Mouse (Mus musculus): ENCODE data around the gene Gm5129. TPM values are rescaled to one million over a fixed set of nuclear protein-coding genes. Genes with fewer than 3 reads are reported as not detected.
"Not testable (repeated sequence)": the region's sequence is repeated elsewhere in the genome, so short reads cannot be mapped to it uniquely, and the experiment has no call there.

The Gm5129 gene
- not detected in 2 replicates for polyA plus RNA-seq (2012; rRNA removed)

DNA sequence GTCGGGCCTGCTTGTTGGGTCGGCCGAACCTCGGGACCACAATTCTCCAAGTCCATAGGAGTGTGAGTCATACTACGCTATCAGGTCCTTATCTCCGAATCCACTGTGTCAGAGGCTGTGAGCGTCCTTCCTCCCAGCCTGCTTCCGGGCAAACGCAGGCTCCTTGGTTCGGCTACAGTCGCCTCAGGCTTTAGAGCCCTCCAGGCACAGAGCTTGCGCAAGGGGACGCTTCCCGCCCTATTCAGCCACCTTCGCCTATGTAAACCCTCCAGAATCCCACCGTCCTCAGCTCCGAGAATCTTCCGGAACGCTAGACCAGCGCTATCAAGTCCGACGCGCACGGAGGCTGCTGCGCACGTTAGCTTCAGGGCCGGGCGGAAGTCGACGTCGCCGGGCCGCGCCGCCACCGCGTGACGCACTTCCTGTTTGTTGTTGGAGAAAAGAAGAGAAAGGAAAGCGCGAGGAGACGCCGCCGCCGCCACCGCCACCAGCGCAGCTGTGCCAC, at the start of gene Gm5129, which contains the start of gene Dnajb6:
Gene Gm5129, minus strand, starts transcription at position 380 of the 505 bp plus-strand sequence.
Gene Dnajb6, plus strand, starts transcription at position 132 of the 505 bp plus-strand sequence.
- peak within 1 kb of the TSS; percentile 99 for H3K27ac ChIP-seq (ENCODE audit: insufficient read depth, low read length)
- WGBS = under 1% methylated on average over 46 of the region's 46 CpGs
- H3K36me3 ChIP-seq (ENCODE audit: control insufficient read depth, insufficient read depth, low read length) = no peaks in the 10 kb centered on the region
- peak; percentile 88 to 97 for DNase-seq (ENCODE audit: low read depth in 1 of 2, low spot score in 2 of 2)
- peaks cover 13% of the 10 kb centered on the region; the same call in 1 of the 2 replicates for H3K4me1 ChIP-seq (ENCODE audit: control insufficient read depth, insufficient read depth, insufficient read length)
- H3K27me3 ChIP-seq (ENCODE audit: control insufficient read depth, insufficient read depth, low read length) = no peaks in the 10 kb centered on the region
- H3K4me3 ChIP-seq (ENCODE audit: extremely low read depth, insufficient read depth, insufficient read length) = peak within 1 kb of the TSS; percentile 99
- TF ChIP-seq POLR2A (IDR thresholded peaks at IDR 0.05; ENCODE audit: low read depth, low read length) = peak; percentile 96
- TF ChIP-seq CTCF (IDR thresholded peaks at IDR 0.05; ENCODE audit: extremely low read depth, insufficient read depth, insufficient read length, insufficient replicate concordance) = no peak

DNA sequence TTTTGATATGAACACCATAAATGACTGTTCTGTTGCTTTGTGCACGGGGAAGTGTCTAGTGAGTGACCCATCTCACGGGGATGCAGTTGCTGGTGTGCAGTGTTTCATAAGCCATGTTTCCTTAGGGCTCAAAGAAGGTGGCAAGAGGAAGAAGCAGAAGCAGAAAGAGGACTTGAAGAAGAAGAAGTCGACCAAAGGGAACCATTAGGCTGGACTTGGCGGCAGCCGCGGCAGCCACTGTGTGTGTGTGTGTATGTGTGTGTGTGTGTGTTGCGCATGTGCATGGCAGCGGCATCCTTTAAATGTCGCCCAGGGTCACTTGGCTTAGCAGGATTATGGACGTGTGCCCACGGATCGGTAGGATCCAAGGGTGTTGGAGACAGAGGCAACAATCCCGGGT, 49.2 kb upstream of the Gm5129 start:
- DNase-seq (ENCODE audit: low read depth in 1 of 2, low spot score in 2 of 2); H3K27me3 ChIP-seq (ENCODE audit: control insufficient read depth, insufficient read depth, low read length); H3K36me3 ChIP-seq (ENCODE audit: control insufficient read depth, insufficient read depth, low read length); H3K4me3 ChIP-seq (ENCODE audit: extremely low read depth, insufficient read depth, insufficient read length); H3K27ac ChIP-seq (ENCODE audit: insufficient read depth, low read length); H3K4me1 ChIP-seq (ENCODE audit: control insufficient read depth, insufficient read depth, insufficient read length): not testable (repeated sequence)
- WGBS = 82% methylated on average over 12 of the region's 13 CpGs

DNA sequence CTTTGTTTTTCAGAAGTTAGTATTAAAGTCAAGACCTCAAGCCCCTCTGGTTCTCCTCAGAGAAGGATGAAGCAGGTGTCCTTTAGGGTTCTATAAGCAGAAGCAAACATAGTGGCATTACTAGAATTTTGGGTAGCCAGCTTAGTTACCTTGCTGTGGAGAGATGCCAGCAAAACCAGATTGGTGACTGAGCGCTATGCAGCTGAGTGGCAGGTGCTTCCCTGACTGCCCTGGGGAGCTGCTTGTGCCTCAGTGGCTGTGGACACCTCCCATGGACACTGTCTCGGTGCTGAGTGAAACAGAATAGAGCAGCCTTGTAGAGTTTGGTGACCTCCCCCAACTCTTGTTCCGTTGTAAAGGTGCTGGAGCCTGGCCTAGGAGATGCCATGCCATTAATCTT, 46.5 kb upstream of the Gm5129 start:
- H3K4me3 ChIP-seq (ENCODE audit: extremely low read depth, insufficient read depth, insufficient read length) = no peak overlapping the region
- no peaks in the 10 kb centered on the region for H3K4me1 ChIP-seq (ENCODE audit: control insufficient read depth, insufficient read depth, insufficient read length)
- DNase-seq (ENCODE audit: low read depth in 1 of 2, low spot score in 2 of 2) = no peak
- H3K27ac ChIP-seq (ENCODE audit: insufficient read depth, low read length) = no peak overlapping the region
- peaks cover 7% of the 10 kb centered on the region; the same call in 1 of the 2 replicates for H3K36me3 ChIP-seq (ENCODE audit: control insufficient read depth, insufficient read depth, low read length)
- H3K27me3 ChIP-seq (ENCODE audit: control insufficient read depth, insufficient read depth, low read length) = no peaks in the 10 kb centered on the region
- 99% methylated on average over 3 of the region's 3 CpGs for WGBS
- TF ChIP-seq CTCF (IDR thresholded peaks at IDR 0.05; ENCODE audit: extremely low read depth, insufficient read depth, insufficient read length, insufficient replicate concordance) (no peak), POLR2A (IDR thresholded peaks at IDR 0.05; ENCODE audit: low read depth, low read length) (no peak)

DNA sequence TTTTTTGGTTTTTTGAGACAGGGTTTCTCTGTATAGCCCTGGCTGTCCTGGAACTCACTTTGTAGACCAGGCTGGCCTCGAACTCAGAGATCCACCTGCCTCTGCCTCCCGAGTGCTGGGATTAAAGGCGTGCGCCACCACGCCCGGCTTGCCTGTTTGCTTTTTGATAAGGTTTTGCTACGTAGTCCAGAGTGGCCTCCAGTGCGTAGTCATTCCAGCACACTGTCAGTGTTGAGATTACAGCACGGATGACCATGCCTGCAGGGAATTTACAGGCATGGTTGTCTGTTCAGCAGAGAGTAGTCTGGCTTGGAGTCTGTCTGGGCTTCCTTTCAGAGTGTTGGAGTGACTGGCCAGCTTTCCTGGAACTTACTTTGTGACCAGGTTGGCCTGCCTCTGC, 44.0 kb upstream of the Gm5129 start:
- H3K36me3 ChIP-seq (ENCODE audit: control insufficient read depth, insufficient read depth, low read length); H3K27me3 ChIP-seq (ENCODE audit: control insufficient read depth, insufficient read depth, low read length); H3K27ac ChIP-seq (ENCODE audit: insufficient read depth, low read length); DNase-seq (ENCODE audit: low read depth in 1 of 2, low spot score in 2 of 2); H3K4me3 ChIP-seq (ENCODE audit: extremely low read depth, insufficient read depth, insufficient read length); H3K4me1 ChIP-seq (ENCODE audit: control insufficient read depth, insufficient read depth, insufficient read length): not testable (repeated sequence)
- WGBS = 91% methylated on average over 9 of the region's 9 CpGs

DNA sequence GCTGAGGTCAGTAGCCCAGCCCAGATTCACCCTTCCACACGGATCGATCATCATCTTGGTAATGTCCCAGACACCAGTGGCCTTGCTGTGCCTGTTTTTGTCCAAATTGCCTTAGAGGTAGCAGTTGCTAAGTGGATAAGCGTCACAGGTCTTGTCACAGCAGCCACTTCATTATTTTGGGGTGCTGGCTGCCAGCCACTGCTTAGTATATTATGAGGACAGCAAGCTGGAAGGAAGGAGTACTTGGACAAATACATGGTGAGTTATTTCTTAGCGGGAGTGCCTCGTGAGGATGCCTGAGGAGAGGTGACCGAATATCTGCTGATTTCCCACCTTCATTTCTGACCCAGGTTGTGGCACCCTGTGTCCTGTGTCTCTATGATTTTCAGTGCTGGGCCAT, 42.3 kb upstream of the Gm5129 start:
- WGBS = 96% methylated on average over 6 of the region's 6 CpGs
- peaks cover 7% of the 10 kb centered on the region; the same call in 1 of the 2 replicates for H3K36me3 ChIP-seq (ENCODE audit: control insufficient read depth, insufficient read depth, low read length)
- H3K27me3 ChIP-seq (ENCODE audit: control insufficient read depth, insufficient read depth, low read length) = no peaks in the 10 kb centered on the region
- no peak overlapping the region for H3K4me3 ChIP-seq (ENCODE audit: extremely low read depth, insufficient read depth, insufficient read length)
- peaks cover 3% of the 10 kb centered on the region; the same call in 1 of the 2 replicates for H3K4me1 ChIP-seq (ENCODE audit: control insufficient read depth, insufficient read depth, insufficient read length)
- DNase-seq (ENCODE audit: low read depth in 1 of 2, low spot score in 2 of 2) = no peak
- TF ChIP-seq CTCF (IDR thresholded peaks at IDR 0.05; ENCODE audit: extremely low read depth, insufficient read depth, insufficient read length, insufficient replicate concordance) (no peak), POLR2A (IDR thresholded peaks at IDR 0.05; ENCODE audit: low read depth, low read length) (no peak)
- no peak overlapping the region for H3K27ac ChIP-seq (ENCODE audit: insufficient read depth, low read length)

DNA sequence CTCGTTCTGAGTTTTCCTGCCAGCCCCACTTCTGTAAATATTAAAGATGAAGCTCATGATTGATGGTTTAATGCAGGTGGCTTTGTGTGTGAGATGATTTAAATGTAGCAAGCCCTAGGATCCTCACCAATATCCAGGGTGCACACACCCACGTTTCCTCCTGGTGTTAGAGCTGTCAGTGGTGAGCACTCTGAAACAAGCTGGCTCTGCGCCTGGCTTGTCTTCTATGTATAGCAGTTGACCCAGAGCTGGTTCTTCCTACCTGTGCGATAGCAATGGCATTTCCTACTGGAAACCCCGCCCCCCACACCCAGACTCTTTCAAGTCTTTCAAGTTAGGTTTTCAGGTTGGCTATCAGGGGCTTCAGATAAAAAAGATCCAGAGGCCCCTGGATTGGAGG, 39.7 kb upstream of the Gm5129 start:
- H3K36me3 ChIP-seq (ENCODE audit: control insufficient read depth, insufficient read depth, low read length) = peaks cover 5% of the 10 kb centered on the region; the same call in 1 of the 2 replicates
- no peaks in the 10 kb centered on the region for H3K27me3 ChIP-seq (ENCODE audit: control insufficient read depth, insufficient read depth, low read length)
- WGBS = 86% methylated on average over 5 of the region's 5 CpGs
- TF ChIP-seq POLR2A (IDR thresholded peaks at IDR 0.05; ENCODE audit: low read depth, low read length) (no peak), CTCF (IDR thresholded peaks at IDR 0.05; ENCODE audit: extremely low read depth, insufficient read depth, insufficient read length, insufficient replicate concordance) (no peak)
- no peak overlapping the region for H3K27ac ChIP-seq (ENCODE audit: insufficient read depth, low read length)
- H3K4me3 ChIP-seq (ENCODE audit: extremely low read depth, insufficient read depth, insufficient read length) = no peak overlapping the region
- DNase-seq (ENCODE audit: low read depth in 1 of 2, low spot score in 2 of 2) = no peak
- peaks cover 3% of the 10 kb centered on the region; the same call in 1 of the 2 replicates for H3K4me1 ChIP-seq (ENCODE audit: control insufficient read depth, insufficient read depth, insufficient read length)

DNA sequence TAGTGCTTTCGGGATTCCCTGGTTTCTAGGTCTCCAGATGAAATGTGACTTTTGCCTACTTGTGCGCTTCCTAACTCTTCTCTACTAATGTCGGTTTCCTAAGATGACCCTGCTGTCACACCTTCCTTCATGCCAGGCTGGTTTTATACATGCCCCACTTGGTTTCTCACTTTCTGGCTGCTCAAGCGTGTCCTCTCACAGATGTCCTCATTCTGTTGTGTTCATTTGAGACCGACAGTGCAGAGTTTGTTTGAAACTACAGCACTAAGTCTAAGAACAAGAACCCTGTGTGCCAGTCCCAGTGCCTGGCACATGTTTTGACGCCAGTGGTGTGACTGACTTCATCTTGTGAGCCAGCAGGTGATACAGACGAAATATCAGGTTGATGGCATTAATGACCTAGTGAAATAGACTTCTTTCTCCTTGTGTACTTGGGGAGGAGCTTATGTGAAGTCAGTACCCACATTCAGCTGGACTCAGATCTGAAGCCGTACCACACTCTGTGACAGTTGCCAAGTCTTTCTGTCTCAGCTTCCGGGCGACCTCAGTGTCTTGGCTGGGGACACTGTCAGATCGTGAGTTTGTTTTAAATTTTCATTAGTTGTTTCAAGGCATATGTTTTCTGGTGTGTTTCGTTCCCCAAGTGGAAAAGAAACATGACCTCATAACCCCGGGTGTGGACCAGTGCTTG, 37.9 kb upstream of the Gm5129 start:
- no peak for DNase-seq (ENCODE audit: low read depth in 1 of 2, low spot score in 2 of 2)

More for the DNA sequence above, 37.9 kb upstream of the Gm5129 start:
- Histone ChIP-seq H3K27me3 (ENCODE audit: control insufficient read depth, insufficient read depth, low read length) (no peaks in the 10 kb centered on the region), H3K27ac (ENCODE audit: insufficient read depth, low read length) (no peak overlapping the region), H3K4me1 (ENCODE audit: control insufficient read depth, insufficient read depth, insufficient read length) (peaks cover 3% of the 10 kb centered on the region; the same call in 1 of the 2 replicates), H3K4me3 (ENCODE audit: extremely low read depth, insufficient read depth, insufficient read length) (no peak overlapping the region), H3K36me3 (ENCODE audit: control insufficient read depth, insufficient read depth, low read length) (peaks cover 3% of the 10 kb centered on the region; the same call in 1 of the 2 replicates)
- no peak for TF ChIP-seq POLR2A (IDR thresholded peaks at IDR 0.05; ENCODE audit: low read depth, low read length)
- no peak for TF ChIP-seq CTCF (IDR thresholded peaks at IDR 0.05; ENCODE audit: extremely low read depth, insufficient read depth, insufficient read length, insufficient replicate concordance)
- 66% methylated on average over 13 of the region's 13 CpGs for WGBS

Measured in spleen, adult 2 months (tissue).